In the genomic region with DNA sequence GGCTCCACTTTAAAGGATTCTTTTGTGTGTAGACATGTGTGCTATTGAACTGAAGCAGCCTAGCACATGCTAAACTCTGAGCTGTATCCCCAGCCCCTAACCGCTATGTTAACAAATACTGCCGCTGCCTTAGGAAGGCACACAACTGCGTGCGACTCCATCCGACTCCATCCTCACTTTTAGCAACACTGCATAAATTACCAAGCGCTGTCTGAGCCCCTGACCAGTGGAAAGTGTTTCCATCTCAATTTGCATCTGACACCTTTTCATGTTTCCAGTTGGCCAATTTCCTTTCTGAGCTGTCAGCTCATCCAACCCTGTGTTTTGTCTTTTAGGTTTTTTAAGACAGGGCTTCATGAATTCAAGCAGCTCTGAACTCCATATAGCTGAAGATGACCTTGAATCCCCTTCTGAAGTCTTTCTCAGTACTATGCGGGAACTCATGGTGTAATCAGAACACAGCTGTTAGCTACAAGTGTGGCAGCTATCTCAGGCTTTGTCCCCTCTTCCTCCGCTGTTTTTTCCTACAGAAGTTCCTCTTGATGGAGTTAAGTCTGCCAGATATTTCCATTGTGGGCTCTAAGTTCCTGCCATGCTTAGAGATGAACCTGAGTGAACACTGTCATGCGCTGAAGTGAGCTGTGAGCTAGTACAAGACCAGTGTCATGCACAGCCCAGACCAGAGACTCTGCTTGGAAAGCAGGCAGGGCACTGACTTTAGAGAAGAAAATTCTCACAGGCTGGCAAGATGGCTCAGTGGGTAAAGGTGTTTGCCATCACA, we compare ENCODE assay signal across 18 mouse cellular contexts. TPM values are rescaled to one million over a fixed set of nuclear protein-coding genes. Genes with fewer than 3 reads are reported as not detected.
A peak's percentile ranks its signal among the peaks of the same experiment; 100 is the strongest.
DNase-seq lines count a peak whose midpoint lies in the region; ATAC-seq and TF ChIP-seq lines count a peak whose summit lies in the region.
"Had no signal": no experiment of that assay in that cellular context is flagged by ENCODE, and none has a peak within 500 bp of the region (broad histone marks: within the 10 kb centered on the region; RNA-seq: fewer than 3 reads in every experiment).

No protein-coding gene starts in this region.

- no peak for TF ChIP-seq CTCF in cortical plate, adult 2 months (IDR thresholded peaks at IDR 0.05; ENCODE audit: extremely low read depth, insufficient read depth, low read length)

- no peak for TF ChIP-seq POLR2A in cortical plate, adult 2 months (IDR thresholded peaks at IDR 0.05; ENCODE audit: extremely low read depth, insufficient read depth, low read length)

- no peaks in the 10 kb centered on the region for H3K9me3 ChIP-seq in heart, embryonic 15.5 days (replicated peaks)
- no peaks in the 10 kb centered on the region for H3K9me3 ChIP-seq in megakaryocyte, embryonic 14.5 days
- H3K9me3 ChIP-seq: embryonic facial prominence, embryonic 13.5 days; limb, embryonic 10.5 days had no signal

- no peaks in the 10 kb centered on the region for H3K36me3 ChIP-seq in heart, embryonic 15.5 days
- H3K36me3 ChIP-seq in megakaryocyte, embryonic 14.5 days (replicated peaks; ENCODE audit: low read length), result peaks cover 88% of the 10 kb centered on the region
- no peaks in the 10 kb centered on the region for H3K36me3 ChIP-seq in splenic B cell, adult 2 months (ENCODE audit: control insufficient read depth, insufficient read depth, low read length, poor library complexity, severe bottlenecking)

- peaks cover 50% of the 10 kb centered on the region for H3K4me1 ChIP-seq in heart, embryonic 15.5 days (replicated peaks)
- H3K4me1 ChIP-seq in megakaryocyte, embryonic 14.5 days, result peaks cover 98% of the 10 kb centered on the region
- peaks cover 10% of the 10 kb centered on the region for H3K4me1 ChIP-seq in cortical plate, adult 2 months (ENCODE audit: control insufficient read depth, insufficient read depth, low read length)
- H3K4me1 ChIP-seq: embryonic facial prominence, embryonic 13.5 days had no signal

- no peak overlapping the region for H3K4me3 ChIP-seq in heart, embryonic 15.5 days
- peak overlapping the region; percentile 75 for H3K4me3 ChIP-seq in megakaryocyte, embryonic 14.5 days (replicated peaks)
- no peak overlapping the region for H3K4me3 ChIP-seq in cortical plate, adult 2 months (ENCODE audit: insufficient read depth, low read length)
- H3K4me3 ChIP-seq: embryonic facial prominence, embryonic 13.5 days; limb, embryonic 10.5 days had no signal

- 36% methylated on average over 9 of the region's 9 CpGs for WGBS in heart, embryonic 15.5 days

- H3K9ac ChIP-seq in heart, embryonic 15.5 days, result no peak overlapping the region
- H3K9ac ChIP-seq: embryonic facial prominence, embryonic 13.5 days; hindbrain, embryonic 14.5 days had no signal

- DNase-seq in heart, adult 11 months, result no peak
- peak; percentile 34 for DNase-seq in splenic B cell, adult 2 months (ENCODE audit: low read depth, low spot score)
- no peak for DNase-seq in spleen, postnatal 36 days (ENCODE audit: low spot score in 2 of 2)
- DNase-seq: cerebellum, adult 11 months; gastrocnemius, postnatal 25 days; kidney, adult 2 months; kidney, postnatal 36 days; layer of hippocampus, postnatal 36 days; midbrain, embryonic 14.5 days; thymus, postnatal 25 days had no signal

- no peak overlapping the region for H3K4me2 ChIP-seq in heart, embryonic 15.5 days
- H3K4me2 ChIP-seq: embryonic facial prominence, embryonic 13.5 days; hindbrain, embryonic 14.5 days had no signal

- ATAC-seq in heart, embryonic 15.5 days (replicated peaks; ENCODE audit: insufficient number of reproducible peaks, insufficient read depth, low FRiP score, low read depth), result no peak; the same call in 1 of the 2 replicates
- no peak for ATAC-seq in megakaryocyte, adult 5-6 weeks (ENCODE audit: poor library complexity, severe bottlenecking)
- ATAC-seq: Patski had no signal

- no peaks in the 10 kb centered on the region for H3K27me3 ChIP-seq in heart, embryonic 15.5 days
- no peaks in the 10 kb centered on the region for H3K27me3 ChIP-seq in megakaryocyte, embryonic 14.5 days (replicated peaks)
- H3K27me3 ChIP-seq in splenic B cell, adult 2 months (ENCODE audit: control insufficient read depth, insufficient read depth, low read length, poor library complexity, severe bottlenecking), result no peaks in the 10 kb centered on the region
- H3K27me3 ChIP-seq: embryonic facial prominence, embryonic 13.5 days; Patski had no signal

- peak overlapping the region; percentile 53 for H3K27ac ChIP-seq in heart, embryonic 15.5 days
- H3K27ac ChIP-seq in cortical plate, adult 2 months (ENCODE audit: insufficient read depth, low read length), result peak overlapping the region; percentile 9; the same call in 1 of the 2 replicates
- H3K27ac ChIP-seq: embryonic facial prominence, embryonic 13.5 days; hindbrain, embryonic 14.5 days; limb, embryonic 10.5 days had no signal

RNA-seq across cellular contexts. Expression of gene Ptpn11, which starts 11.9 kb away (rescaled TPM):
- 18.5 and 20.0 TPM in 2 replicates for polyA plus RNA-seq in heart, embryonic 15.5 days (2015; fragmentation: Nextera tagmentation; extraction: Ambion mirVana)
- polyA plus RNA-seq in megakaryocyte, embryonic 14.5 days (2012; ENCODE audit: insufficient read depth, low replicate concordance), result 45.4 and 67.9 TPM in 2 replicates
- total RNA-seq in megakaryocyte, adult 5-6 weeks (2015), result 20.1 and 20.2 TPM in 2 replicates
- total RNA-seq in megakaryocyte, adult 5-6 weeks (2017), result 37.8 and 40.9 TPM in 2 replicates
- 60.0 and 64.6 TPM in 2 replicates for polyA plus RNA-seq in cortical plate, adult 2 months (2012; rRNA removed)

RNA-seq across cellular contexts. Expression of gene Rpl6, which starts 25.0 kb away (rescaled TPM):
- polyA plus RNA-seq in heart, embryonic 15.5 days (2015; fragmentation: Nextera tagmentation; extraction: Ambion mirVana), result 323 and 339 TPM in 2 replicates
- polyA plus RNA-seq in megakaryocyte, embryonic 14.5 days (2012; ENCODE audit: insufficient read depth, low replicate concordance), result 95.5 and 547 TPM in 2 replicates
- 1,545 and 1,566 TPM in 2 replicates for total RNA-seq in megakaryocyte, adult 5-6 weeks (2015)
- total RNA-seq in megakaryocyte, adult 5-6 weeks (2017), result 945 and 954 TPM in 2 replicates
- 394 and 406 TPM in 2 replicates for polyA plus RNA-seq in cortical plate, adult 2 months (2012; rRNA removed)

RNA-seq across cellular contexts. Expression of gene Hectd4, which starts 40.8 kb away (rescaled TPM):
- 3.0 and 4.4 TPM in 2 replicates for polyA plus RNA-seq in heart, embryonic 15.5 days (2015; fragmentation: Nextera tagmentation; extraction: Ambion mirVana)
- polyA plus RNA-seq in megakaryocyte, embryonic 14.5 days (2012; ENCODE audit: insufficient read depth, low replicate concordance), result 8.6 and 14.0 TPM in 2 replicates
- total RNA-seq in megakaryocyte, adult 5-6 weeks (2015), result 12.0 and 17.0 TPM in 2 replicates
- 8.6 and 15.2 TPM in 2 replicates for total RNA-seq in megakaryocyte, adult 5-6 weeks (2017)
- polyA plus RNA-seq in cortical plate, adult 2 months (2012; rRNA removed), result 77.7 and 79.8 TPM in 2 replicates
